Mouse (Mus musculus) liver, adult 2 months (tissue): ENCODE measurements at regions not wholly inside any gene's neighbourhood (a gene's known extent, or its start where the extent isn't known, plus 50 kb on each side); places are given as distances from the start of the nearest gene placed in this dataset.
A peak's percentile ranks its signal among the peaks of the same experiment; 100 is the strongest.
"Not testable (repeated sequence)": the region's sequence is repeated elsewhere in the genome, so short reads cannot be mapped to it uniquely, and the experiment has no call there.

ENCODE experiments used
- DNase-seq: peaks from one replicate; pipeline ENCODE4 v3.0.0-alpha.2; 2011; ENCODE audit warnings: low read depth, low spot score; ENCODE audit errors: extremely low read depth
- H3K27ac ChIP-seq: fragments of 200-500 bp; replicated peaks from 2 replicates; pipeline ENCODE4 v1.5.1; 2012; ENCODE audit warnings: low read depth, mild to moderate bottlenecking, control low read depth, inconsistent platforms, low read length; ENCODE audit not compliant: insufficient read depth
- H3K27me3 ChIP-seq: fragments of 200-500 bp; 2 replicates; pipeline ENCODE4 v1.6.1; 2012; ENCODE audit warnings: mild to moderate bottlenecking, moderate library complexity, low read length, inconsistent platforms; ENCODE audit not compliant: control insufficient read depth, insufficient read depth
- H3K36me3 ChIP-seq: fragments of 200-500 bp; 2 replicates; pipeline ENCODE4 v1.6.1; 2012; ENCODE audit warnings: low read length, inconsistent platforms; ENCODE audit not compliant: control insufficient read depth, insufficient read depth
- H3K4me1 ChIP-seq: fragments of 200-500 bp; 2 replicates; pipeline ENCODE4 v1.6.1; 2011; ENCODE audit warnings: low read length; ENCODE audit not compliant: control insufficient read depth, insufficient read depth
- H3K4me3 ChIP-seq: fragments of 200-500 bp; 2 replicates; pipeline ENCODE4 v1.5.1; 2011; ENCODE audit warnings: low read depth, mild to moderate bottlenecking, control low read depth, low read length, moderate library complexity; ENCODE audit not compliant: insufficient read depth
- H3K79me2 ChIP-seq: fragments of 200-500 bp; 2 replicates; pipeline ENCODE4 v1.6.1; 2012; ENCODE audit warnings: inconsistent platforms, mild to moderate bottlenecking, low read length, moderate library complexity; ENCODE audit not compliant: control insufficient read depth, insufficient read depth
- H3K9ac ChIP-seq: fragments of 200-500 bp; 2 replicates; pipeline ENCODE4 v1.6.1; 2012; ENCODE audit warnings: low read depth, mild to moderate bottlenecking, control low read depth, inconsistent platforms, low read length
- CTCF ChIP-seq: fragments of 200-500 bp; IDR thresholded peaks from 2 replicates; pipeline ENCODE4 v1.5.1; 2011; ENCODE audit warnings: low read depth, low read length, control low read depth
- POLR2A ChIP-seq: fragments of 200-500 bp; IDR thresholded peaks from 2 replicates; pipeline ENCODE4 v1.6.1; 2011; ENCODE audit warnings: low read length, control low read depth; ENCODE audit not compliant: insufficient read depth; ENCODE audit errors: extremely low read depth
- WGBS: fragments of 180-500 bp; shearing (Covaris S2); methylation state at CpG from one replicate; pipeline ENCODE4 v1.1.7; 2018; 5-methylcytosine and 5-hydroxymethylcytosine counted together

DNA sequence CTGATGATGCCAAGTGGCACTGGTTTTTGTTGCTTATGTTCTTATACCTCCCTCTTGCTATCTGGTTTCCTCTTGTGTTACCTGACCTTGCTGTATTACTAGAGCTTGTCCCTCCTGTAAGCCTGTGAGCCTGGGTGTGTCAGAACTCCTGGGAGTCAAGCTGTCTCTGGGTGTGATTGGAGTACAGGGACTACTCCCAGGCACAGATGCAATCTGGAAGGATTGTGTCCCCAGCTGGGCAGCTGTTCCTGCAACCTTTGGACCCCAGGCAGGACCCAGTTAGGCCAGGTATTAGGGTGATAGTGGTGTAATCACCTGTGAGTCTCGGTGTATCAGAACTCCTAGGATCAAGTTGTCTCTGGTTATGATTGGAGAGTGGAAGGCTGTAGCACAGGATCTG lies 97.4 kb upstream of the Dock11 start:
- H3K4me3 ChIP-seq: no peak overlapping the region
- no peak for DNase-seq
- H3K27ac ChIP-seq: no peak overlapping the region
- no peaks in the 10 kb centered on the region for H3K4me1 ChIP-seq
- no peaks in the 10 kb centered on the region for H3K36me3 ChIP-seq
- 87% methylated on average over 1 of the region's 1 CpGs for WGBS
- no peaks in the 10 kb centered on the region for H3K79me2 ChIP-seq
- H3K27me3 ChIP-seq: no peaks in the 10 kb centered on the region
- no peak for TF ChIP-seq POLR2A
- TF ChIP-seq CTCF: no peak
- H3K9ac ChIP-seq: no peak overlapping the region

DNA sequence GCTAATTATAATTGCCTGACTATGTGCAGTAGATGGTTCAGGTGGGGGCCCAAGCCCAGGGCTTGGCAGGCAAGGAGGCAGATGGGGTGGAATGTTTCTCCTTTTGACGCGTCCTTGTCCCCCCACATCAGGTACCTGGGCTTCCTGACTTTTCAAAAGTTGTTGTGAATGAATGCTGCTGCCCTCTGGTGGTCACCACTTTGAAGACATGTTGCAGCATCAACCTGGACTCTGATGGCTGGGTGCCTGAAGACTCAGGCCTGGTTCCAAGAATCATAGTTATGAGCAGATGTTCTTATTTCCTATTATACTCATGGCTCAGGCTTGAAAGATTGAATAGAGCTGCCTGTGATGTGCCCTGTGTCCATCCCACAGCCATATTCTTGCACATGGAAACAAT lies 75.4 kb upstream of the Dock11 start:
- H3K36me3 ChIP-seq: no peaks in the 10 kb centered on the region
- peak; percentile 9 for DNase-seq
- TF ChIP-seq CTCF (peak; percentile 30; the same call in 1 of the 2 replicates), POLR2A (no peak)
- no peaks in the 10 kb centered on the region for H3K27me3 ChIP-seq
- no peak overlapping the region for H3K9ac ChIP-seq
- 41% methylated on average over 2 of the region's 2 CpGs for WGBS
- no peaks in the 10 kb centered on the region for H3K79me2 ChIP-seq
- H3K27ac ChIP-seq: no peak overlapping the region
- H3K4me3 ChIP-seq: no peak overlapping the region
- no peaks in the 10 kb centered on the region for H3K4me1 ChIP-seq

DNA sequence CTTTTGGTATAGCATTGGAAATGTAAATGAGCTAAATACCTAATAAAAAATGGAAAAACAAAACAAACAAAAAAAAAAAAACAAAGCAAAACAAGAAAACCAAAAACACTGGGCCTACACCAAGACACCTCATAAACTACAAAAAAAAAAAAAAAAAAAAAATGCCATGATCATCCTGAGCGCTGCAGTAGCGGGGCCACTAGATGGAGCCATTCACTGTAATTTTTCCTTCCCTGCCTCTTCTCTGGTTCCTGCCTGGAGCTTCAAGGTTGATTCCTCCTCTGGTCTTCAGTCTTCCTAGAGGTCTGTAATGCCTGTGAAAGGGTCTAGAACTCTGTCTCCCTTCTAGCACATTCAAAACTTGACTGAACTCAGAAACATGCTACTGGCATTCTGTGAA lies 54.2 kb upstream of the Dock11 start:
- 0% methylated on average over 2 of the region's 2 CpGs for WGBS
- H3K79me2 ChIP-seq, H3K27me3 ChIP-seq, H3K9ac ChIP-seq, H3K4me1 ChIP-seq, H3K36me3 ChIP-seq, H3K4me3 ChIP-seq, H3K27ac ChIP-seq: not testable (repeated sequence)
- peak; percentile 37; the same call in 1 of the 2 replicates for TF ChIP-seq CTCF
- DNase-seq: peak; percentile 0

DNA sequence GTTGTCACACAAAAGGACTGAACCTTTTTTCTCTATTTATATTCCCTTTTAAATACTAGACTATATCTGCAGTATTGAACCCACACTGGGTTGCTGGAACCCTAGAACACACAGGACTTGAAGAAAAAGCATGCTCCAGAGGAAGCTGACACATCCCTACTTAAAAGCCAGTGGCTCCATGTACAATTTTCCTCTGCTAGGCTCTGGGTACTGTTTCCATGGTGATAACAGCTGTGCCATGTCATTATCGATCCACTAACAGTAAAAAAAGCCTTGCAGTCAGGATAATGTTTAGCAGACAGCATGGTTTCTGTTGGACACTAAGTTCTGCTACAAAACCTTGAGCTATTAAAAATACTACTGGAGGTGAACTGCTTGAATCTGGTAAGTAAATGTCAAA lies 50.6 kb upstream of the Dock11 start:
- H3K27ac ChIP-seq: no peak overlapping the region
- peak; percentile 11 for DNase-seq
- no peak overlapping the region for H3K9ac ChIP-seq
- no peaks in the 10 kb centered on the region for H3K36me3 ChIP-seq
- H3K79me2 ChIP-seq: no peaks in the 10 kb centered on the region
- H3K4me1 ChIP-seq: no peaks in the 10 kb centered on the region
- no peak for TF ChIP-seq POLR2A
- TF ChIP-seq CTCF: no peak
- no peak overlapping the region for H3K4me3 ChIP-seq
- no peaks in the 10 kb centered on the region for H3K27me3 ChIP-seq
- WGBS: 55% methylated on average over 1 of the region's 1 CpGs
